Mouse (Mus musculus) right cerebral cortex, postnatal 4 days (tissue): ENCODE results near the gene Foxn3.

ENCODE experiments used
- DNase-seq: peaks from one replicate; pipeline ENCODE4 v3.0.0-alpha.2; 2022

Gene Foxn3

DNA sequence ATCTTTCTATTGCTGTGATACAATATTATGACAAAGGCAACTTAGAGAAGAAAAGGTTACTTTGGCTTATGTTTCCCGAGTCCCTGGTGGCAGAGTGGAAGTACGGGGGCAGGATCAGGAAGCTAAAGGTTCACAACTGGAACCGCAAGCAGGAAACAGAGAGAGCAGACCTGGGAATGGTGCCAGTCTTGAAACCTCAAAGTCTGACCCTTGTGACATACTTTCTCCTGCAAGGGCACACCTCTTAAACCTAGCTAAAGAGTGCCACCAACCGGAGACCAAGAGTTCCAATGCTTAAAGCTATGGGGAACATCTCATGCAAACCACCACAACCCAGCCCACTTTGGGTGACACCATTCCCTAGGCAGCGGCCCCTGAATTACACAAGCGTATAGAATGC lies 414.2 kb downstream of the Foxn3 start:
- DNase-seq, result no peak
